Mouse (Mus musculus) testis, adult 2 months (tissue): ENCODE data around the gene Fndc7.

ENCODE experiments used
- CTCF ChIP-seq: fragments of 200-500 bp; IDR thresholded peaks from 2 replicates; pipeline ENCODE4 v1.5.1; 2012; ENCODE audit warnings: low read depth, mild to moderate bottlenecking, inconsistent platforms, low read length, moderate library complexity; ENCODE audit not compliant: control insufficient read depth, insufficient read depth, insufficient replicate concordance
- POLR2A ChIP-seq: fragments of 200-500 bp; IDR thresholded peaks from 2 replicates; pipeline ENCODE4 v1.6.1; 2012; ENCODE audit warnings: low read depth, mild to moderate bottlenecking, inconsistent platforms, low read length, moderate library complexity; ENCODE audit not compliant: control insufficient read depth

GRCm38 (mm10) chr3:108857124-108857470, 32.7 kb downstream of the Fndc7 start:
- TF ChIP-seq CTCF = no peak
- no peak for TF ChIP-seq POLR2A
